Mouse (Mus musculus) embryonic fibroblast, embryonic 13.5 days (primary cell): ENCODE data around the gene Camta1.

Experiments used
- CTCF ChIP-seq: IDR thresholded peaks from 2 replicates; pipeline ENCODE4 v1.5.1; 2011; ENCODE audit warnings: mild to moderate bottlenecking, control low read depth, low read length, moderate library complexity, borderline replicate concordance; ENCODE audit not compliant: insufficient read depth
- POLR2A ChIP-seq: IDR thresholded peaks from 2 replicates; pipeline ENCODE4 v1.6.1; 2011; ENCODE audit warnings: low read depth, mild to moderate bottlenecking, control low read depth, low read length, moderate library complexity

DNA sequence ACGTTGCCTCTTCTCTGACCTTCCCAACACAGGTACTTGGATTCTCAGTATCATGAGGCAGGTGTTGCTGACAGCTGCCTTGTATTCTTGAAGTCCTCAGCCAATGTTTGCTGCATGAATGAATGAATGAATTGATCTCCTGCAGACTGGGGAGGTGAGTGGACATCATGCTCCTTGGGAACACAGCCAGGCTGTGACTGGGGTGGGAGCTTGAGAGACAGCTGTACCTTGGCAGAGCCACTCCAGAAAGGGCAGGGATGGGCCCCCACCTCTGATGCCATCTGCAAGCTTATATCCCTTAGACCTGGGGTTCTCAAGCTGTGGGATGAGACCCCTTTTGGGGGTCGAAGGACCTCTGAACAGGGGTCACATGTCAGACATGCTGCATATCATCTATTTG, 508.9 kb downstream of the Camta1 start:
- TF ChIP-seq POLR2A (no peak), CTCF (no peak)
